16 mouse cellular contexts compared by ENCODE assay signal in the genomic region with DNA sequence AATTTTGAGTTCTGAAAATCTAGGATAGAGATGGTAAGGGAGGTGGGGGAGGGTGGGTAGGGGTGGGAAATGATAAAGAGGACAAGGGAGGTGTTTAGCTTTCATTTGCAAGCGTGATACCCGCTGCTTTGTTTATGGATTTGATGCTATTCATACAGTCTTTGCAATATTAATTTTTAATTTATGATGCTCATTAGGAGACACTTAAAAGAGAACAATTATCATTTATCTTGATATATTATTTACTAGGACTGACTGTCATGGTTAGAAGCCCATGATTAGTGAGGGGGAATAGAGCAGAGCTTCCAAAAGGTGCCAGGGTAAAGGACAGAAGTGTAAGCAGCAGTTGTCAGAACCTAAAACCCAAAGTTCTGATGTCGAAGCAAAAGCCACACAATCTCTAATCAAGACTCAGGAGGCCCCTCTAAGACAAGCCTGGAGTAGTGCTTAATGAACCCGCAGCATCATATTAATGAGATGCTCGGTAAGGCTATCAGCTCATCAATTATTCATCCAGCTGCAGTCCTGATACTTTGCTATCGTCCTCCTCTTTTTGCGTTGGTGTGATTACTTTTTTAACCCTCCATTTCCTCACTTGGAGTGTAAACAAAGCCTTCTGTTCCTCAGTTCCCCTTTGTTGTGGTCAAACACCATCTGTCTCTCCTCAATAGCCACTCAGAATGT.
A peak's percentile ranks its signal among the peaks of the same experiment; 100 is the strongest.
DNase-seq lines count a peak whose midpoint lies in the region; ATAC-seq lines count a peak whose summit lies in the region.
"Had no signal": no experiment of that assay in that cellular context is flagged by ENCODE, and none has a peak within 500 bp of the region (broad histone marks: within the 10 kb centered on the region; RNA-seq: fewer than 3 reads in every experiment).

No protein-coding gene starts in this region.

- H3K4me2 ChIP-seq in lung, embryonic 16.5 days (ENCODE audit: low read depth, low read length) = no peak overlapping the region
- H3K4me2 ChIP-seq in hindbrain, embryonic 12.5 days (replicated peaks) = no peak overlapping the region; the same call in 1 of the 2 replicates
- no peak overlapping the region for H3K4me2 ChIP-seq in midbrain, embryonic 15.5 days
- H3K4me2 ChIP-seq: embryonic facial prominence, embryonic 13.5 days; liver, embryonic 15.5 days had no signal

- H3K9ac ChIP-seq in lung, embryonic 16.5 days (ENCODE audit: low read length) = no peak overlapping the region
- no peak overlapping the region for H3K9ac ChIP-seq in hindbrain, embryonic 12.5 days
- H3K9ac ChIP-seq in midbrain, embryonic 15.5 days = no peak overlapping the region
- H3K9ac ChIP-seq: embryonic facial prominence, embryonic 13.5 days; liver, embryonic 15.5 days had no signal

- H3K4me1 ChIP-seq in lung, embryonic 16.5 days (replicated peaks; ENCODE audit: control insufficient read depth, insufficient read depth, low read length) = peaks cover 11% of the 10 kb centered on the region; the same call in 1 of the 2 replicates
- peaks cover 6% of the 10 kb centered on the region; the same call in 1 of the 2 replicates for H3K4me1 ChIP-seq in hindbrain, embryonic 12.5 days
- no peaks in the 10 kb centered on the region for H3K4me1 ChIP-seq in midbrain, embryonic 15.5 days
- H3K4me1 ChIP-seq: embryonic facial prominence, embryonic 13.5 days; liver, embryonic 15.5 days had no signal

- no peaks in the 10 kb centered on the region for H3K27me3 ChIP-seq in lung, embryonic 16.5 days (ENCODE audit: control insufficient read depth, insufficient read depth, low read depth, low read length)
- no peaks in the 10 kb centered on the region for H3K27me3 ChIP-seq in hindbrain, embryonic 12.5 days
- no peaks in the 10 kb centered on the region for H3K27me3 ChIP-seq in midbrain, embryonic 15.5 days (replicated peaks)
- H3K27me3 ChIP-seq: embryonic facial prominence, embryonic 13.5 days; liver, embryonic 15.5 days had no signal

- WGBS in lung, embryonic 16.5 days = 34% methylated on average over 7 of the region's 7 CpGs
- 45% methylated on average over 7 of the region's 7 CpGs for WGBS in hindbrain, embryonic 12.5 days
- WGBS in midbrain, embryonic 15.5 days = 34% methylated on average over 7 of the region's 7 CpGs

- no peak overlapping the region for H3K27ac ChIP-seq in lung, embryonic 16.5 days (ENCODE audit: low read length)
- peak overlapping the region; percentile 62; the same call in 1 of the 2 replicates for H3K27ac ChIP-seq in hindbrain, embryonic 12.5 days
- no peak overlapping the region for H3K27ac ChIP-seq in midbrain, embryonic 15.5 days
- H3K27ac ChIP-seq: embryonic facial prominence, embryonic 13.5 days; liver, embryonic 15.5 days had no signal

- H3K4me3 ChIP-seq in lung, embryonic 16.5 days (ENCODE audit: low read length) = no peak overlapping the region
- H3K4me3 ChIP-seq in hindbrain, embryonic 12.5 days = no peak overlapping the region
- no peak overlapping the region for H3K4me3 ChIP-seq in midbrain, embryonic 15.5 days
- H3K4me3 ChIP-seq: embryonic facial prominence, embryonic 13.5 days; liver, embryonic 15.5 days had no signal

- ATAC-seq in lung, embryonic 16.5 days (ENCODE audit: low read depth) = peak; percentile 28; the same call in 1 of the 2 replicates
- ATAC-seq in hindbrain, embryonic 12.5 days (ENCODE audit: low FRiP score) = peak; percentile 83
- ATAC-seq in midbrain, embryonic 15.5 days (replicated peaks) = peak; percentile 88
- ATAC-seq: inflammation-experienced regulatory T-cells, adult 6 months had no signal

- no peaks in the 10 kb centered on the region for H3K36me3 ChIP-seq in lung, embryonic 16.5 days (ENCODE audit: control insufficient read depth, insufficient read depth, low read length)
- no peaks in the 10 kb centered on the region for H3K36me3 ChIP-seq in hindbrain, embryonic 12.5 days
- H3K36me3 ChIP-seq in midbrain, embryonic 15.5 days (replicated peaks) = no peaks in the 10 kb centered on the region
- H3K36me3 ChIP-seq: embryonic facial prominence, embryonic 13.5 days; liver, embryonic 15.5 days had no signal

- no peak for DNase-seq in lung, postnatal 14 days
- no peak for DNase-seq in Muller cell, postnatal 12 days (ENCODE audit: inconsistent ontology term)
- no peak for DNase-seq in cerebellum, postnatal 36 days
- DNase-seq in right cerebral cortex, postnatal 4 days = no peak
- DNase-seq: cerebellum, adult 18-20 months; gastrocnemius, postnatal 10 days; kidney, adult 9 months; kidney, postnatal 4 days; layer of hippocampus, postnatal 36 days; lung, postnatal 4 days had no signal

- no peaks in the 10 kb centered on the region for H3K9me3 ChIP-seq in lung, embryonic 16.5 days (ENCODE audit: control insufficient read depth, low read length)
- H3K9me3 ChIP-seq in hindbrain, embryonic 12.5 days (replicated peaks) = no peaks in the 10 kb centered on the region
- no peaks in the 10 kb centered on the region for H3K9me3 ChIP-seq in midbrain, embryonic 15.5 days
- H3K9me3 ChIP-seq: embryonic facial prominence, embryonic 13.5 days; liver, embryonic 15.5 days had no signal

Comparison
In these comparisons a context has a peak if more than half of its experiments do, and no peak if none do; other contexts are left out.
1. ATAC-seq: peak in every context shown above with its lines; median percentile 88 in midbrain, embryonic 15.5 days; 83 in hindbrain, embryonic 12.5 days; 28 in lung, embryonic 16.5 days.